Mouse (Mus musculus): Measurements from ENCODE around the gene Lcn2.

DNA sequence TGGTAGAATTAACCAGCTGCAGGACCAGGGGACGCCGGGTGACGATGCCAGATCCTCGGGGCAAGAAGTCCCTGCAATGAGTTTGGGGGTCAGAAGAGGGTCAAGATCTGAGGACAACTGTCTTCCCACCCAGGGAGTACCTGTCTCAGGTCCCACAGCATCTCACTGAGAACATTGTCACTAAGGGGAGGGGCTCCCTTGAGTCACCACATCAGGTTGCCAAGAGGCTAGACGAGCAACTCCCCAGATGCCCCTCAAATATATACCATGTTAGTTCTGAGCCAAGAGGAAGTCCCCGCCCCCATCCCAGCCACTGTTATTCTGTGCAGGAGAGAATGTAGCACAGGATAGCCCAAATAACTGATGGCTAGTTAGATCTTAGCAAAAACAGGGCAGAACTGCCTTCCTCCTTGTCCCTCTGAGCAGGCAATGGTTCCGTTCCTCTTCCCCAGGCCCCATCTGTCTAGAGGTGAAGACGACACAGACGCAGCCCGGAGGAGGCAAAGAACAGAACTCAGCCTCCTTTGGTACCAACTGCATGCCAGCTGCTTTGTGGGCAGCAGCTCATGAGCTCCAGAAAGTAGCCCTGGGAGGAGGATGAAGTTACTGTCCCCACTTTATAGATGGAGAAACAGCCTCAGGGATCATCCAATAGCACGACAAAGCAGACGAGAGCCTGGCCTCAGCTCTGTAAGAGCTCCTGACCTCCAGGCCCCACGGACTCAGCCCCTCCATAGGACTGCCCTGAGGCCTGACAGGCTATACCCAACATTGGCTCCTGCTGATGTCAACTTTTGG lies 47.0 kb downstream of the Lcn2 start:
- no peak for TF ChIP-seq CTCF (conservative IDR thresholded peaks at IDR 0.05; ENCODE audit: low read length)
- no peak for TF ChIP-seq POU5F1 (IDR thresholded peaks at IDR 0.05; ENCODE audit: borderline replicate concordance, low read length)
